ENCODE assay signal across 28 mouse cellular contexts in the genomic region with DNA sequence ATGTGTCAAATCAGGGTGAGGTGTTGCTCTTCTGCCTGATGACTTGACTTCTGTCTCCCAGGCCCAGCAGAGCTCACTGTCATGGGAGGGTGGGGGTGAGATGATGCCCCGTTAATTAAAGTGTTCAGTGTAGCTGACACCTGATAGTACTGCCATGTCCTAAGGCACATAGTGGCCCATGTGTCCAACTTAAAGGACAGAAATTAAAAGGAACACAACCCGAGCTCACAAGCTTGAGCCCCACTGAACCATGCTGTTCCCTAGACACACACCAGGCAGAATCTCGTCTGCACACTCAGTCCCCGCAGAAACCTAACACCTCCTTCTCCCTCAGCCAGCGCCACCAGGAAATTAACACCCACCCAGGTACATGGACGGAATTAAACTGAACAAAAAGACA. TPM values are rescaled to one million over a fixed set of nuclear protein-coding genes. Genes with fewer than 3 reads are reported as not detected.
DNase-seq lines count a peak whose midpoint lies in the region; ATAC-seq lines count a peak whose summit lies in the region.
"Had no signal": no experiment of that assay in that cellular context is flagged by ENCODE, and none has a peak within 500 bp of the region (broad histone marks: within the 10 kb centered on the region; RNA-seq: fewer than 3 reads in every experiment).

No protein-coding gene starts in this region.

- 0 out of 2 replicates have a peak, but pooled peaks have one; percentile 41 for ATAC-seq in embryonic facial prominence, embryonic 14.5 days (ENCODE audit: low read depth)
- ATAC-seq in kidney, embryonic 15.5 days (replicated peaks; ENCODE audit: low FRiP score) = peak; percentile 54
- ATAC-seq in midbrain, embryonic 11.5 days (ENCODE audit: low FRiP score) = no peak
- ATAC-seq: activated CD4-positive, CD25-positive, alpha-beta regulatory T cell, adult 4 months; CD4-positive, CD25-positive, alpha-beta regulatory T cell, adult 4 months; forebrain, embryonic 14.5 days; forebrain, embryonic 16.5 days; Patski had no signal

- 55% methylated on average over 6 of the region's 6 CpGs for WGBS in embryonic facial prominence, embryonic 14.5 days
- WGBS in embryonic facial prominence, embryonic 10.5 days = 69% methylated on average over 6 of the region's 6 CpGs
- 49% methylated on average over 6 of the region's 6 CpGs for WGBS in kidney, embryonic 15.5 days
- 77% methylated on average over 6 of the region's 6 CpGs for WGBS in midbrain, embryonic 11.5 days
- 72% methylated on average over 6 of the region's 6 CpGs for WGBS in midbrain, embryonic 10.5 days

- H3K4me2 ChIP-seq in embryonic facial prominence, embryonic 14.5 days (ENCODE audit: low read depth, low read length) = no peak overlapping the region
- H3K4me2 ChIP-seq in kidney, embryonic 15.5 days = no peak overlapping the region
- H3K4me2 ChIP-seq in midbrain, embryonic 11.5 days = no peak overlapping the region
- H3K4me2 ChIP-seq: embryonic facial prominence, embryonic 13.5 days; forebrain, embryonic 12.5 days had no signal

- no peak overlapping the region for H3K9ac ChIP-seq in embryonic facial prominence, embryonic 14.5 days (ENCODE audit: low read depth, low read length)
- H3K9ac ChIP-seq in kidney, embryonic 15.5 days = no peak overlapping the region
- no peak overlapping the region for H3K9ac ChIP-seq in midbrain, embryonic 11.5 days (ENCODE audit: low read length)
- H3K9ac ChIP-seq: embryonic facial prominence, embryonic 13.5 days; forebrain, embryonic 12.5 days had no signal

- DNase-seq in embryonic facial prominence, embryonic 14.5 days (ENCODE audit: low spot score) = no peak
- no peak for DNase-seq in embryonic facial prominence, embryonic 10.5 days (ENCODE audit: low spot score)
- peak; percentile 46 for DNase-seq in heart, adult 11 months
- no peak for DNase-seq in heart, adult 18-20 months
- no peak for DNase-seq in kidney, adult 11 months
- DNase-seq in midbrain, embryonic 11.5 days (ENCODE audit: low spot score, missing footprints) = peak; percentile 10
- no peak for DNase-seq in midbrain, embryonic 10.5 days (ENCODE audit: low spot score)
- DNase-seq: adrenal gland, adult 8-10 months; adrenal gland, postnatal 14 days; adrenal gland, postnatal 36 days; B cell, adult 2 months; cerebellum, adult 11-12 months; cerebellum, adult 2 months; cerebellum, adult 9-10 months; cerebellum, postnatal 10 days; cerebellum, postnatal 25 days had no signal

- no peaks in the 10 kb centered on the region for H3K36me3 ChIP-seq in embryonic facial prominence, embryonic 14.5 days (ENCODE audit: control insufficient read depth, insufficient read depth, low read length)
- H3K36me3 ChIP-seq in embryonic facial prominence, embryonic 10.5 days (replicated peaks) = no peaks in the 10 kb centered on the region
- no peaks in the 10 kb centered on the region for H3K36me3 ChIP-seq in kidney, embryonic 15.5 days
- H3K36me3 ChIP-seq in midbrain, embryonic 11.5 days (ENCODE audit: control insufficient read depth, insufficient read depth, low read length) = no peaks in the 10 kb centered on the region
- H3K36me3 ChIP-seq in midbrain, embryonic 10.5 days = no peaks in the 10 kb centered on the region
- H3K36me3 ChIP-seq: embryonic facial prominence, embryonic 13.5 days; forebrain, embryonic 12.5 days; G1E had no signal

- no peaks in the 10 kb centered on the region for H3K4me1 ChIP-seq in embryonic facial prominence, embryonic 14.5 days (ENCODE audit: control insufficient read depth, insufficient read depth, low read length)
- H3K4me1 ChIP-seq in embryonic facial prominence, embryonic 10.5 days = no peaks in the 10 kb centered on the region
- no peaks in the 10 kb centered on the region for H3K4me1 ChIP-seq in kidney, embryonic 15.5 days
- no peaks in the 10 kb centered on the region for H3K4me1 ChIP-seq in midbrain, embryonic 11.5 days (ENCODE audit: control insufficient read depth, insufficient read depth, low read length)
- H3K4me1 ChIP-seq in midbrain, embryonic 10.5 days = no peaks in the 10 kb centered on the region
- H3K4me1 ChIP-seq: embryonic facial prominence, embryonic 13.5 days; forebrain, embryonic 12.5 days had no signal

- H3K27me3 ChIP-seq in embryonic facial prominence, embryonic 14.5 days (replicated peaks; ENCODE audit: control insufficient read depth, insufficient read depth, low read length) = no peaks in the 10 kb centered on the region
- H3K27me3 ChIP-seq in embryonic facial prominence, embryonic 10.5 days (replicated peaks; ENCODE audit: low read depth, poor library complexity, severe bottlenecking) = no peaks in the 10 kb centered on the region
- no peaks in the 10 kb centered on the region for H3K27me3 ChIP-seq in kidney, embryonic 15.5 days
- H3K27me3 ChIP-seq in midbrain, embryonic 11.5 days (ENCODE audit: control insufficient read depth, insufficient read depth, low read length) = no peaks in the 10 kb centered on the region
- no peaks in the 10 kb centered on the region for H3K27me3 ChIP-seq in midbrain, embryonic 10.5 days (ENCODE audit: low read depth, poor library complexity, severe bottlenecking)
- H3K27me3 ChIP-seq: CH12.LX; embryonic facial prominence, embryonic 13.5 days had no signal

- no peak overlapping the region for H3K4me3 ChIP-seq in embryonic facial prominence, embryonic 14.5 days (ENCODE audit: low read depth, low read length)
- H3K4me3 ChIP-seq in embryonic facial prominence, embryonic 10.5 days = no peak overlapping the region
- no peak overlapping the region for H3K4me3 ChIP-seq in kidney, embryonic 15.5 days (replicated peaks)
- no peak overlapping the region for H3K4me3 ChIP-seq in midbrain, embryonic 11.5 days (ENCODE audit: low read depth, low read length)
- no peak overlapping the region for H3K4me3 ChIP-seq in midbrain, embryonic 10.5 days
- H3K4me3 ChIP-seq: embryonic facial prominence, embryonic 13.5 days; forebrain, embryonic 12.5 days had no signal

- no peaks in the 10 kb centered on the region for H3K9me3 ChIP-seq in embryonic facial prominence, embryonic 14.5 days (ENCODE audit: control insufficient read depth, low read length)
- no peaks in the 10 kb centered on the region for H3K9me3 ChIP-seq in embryonic facial prominence, embryonic 10.5 days
- no peaks in the 10 kb centered on the region for H3K9me3 ChIP-seq in kidney, embryonic 15.5 days (replicated peaks)
- H3K9me3 ChIP-seq in midbrain, embryonic 11.5 days (ENCODE audit: control insufficient read depth, low read length) = no peaks in the 10 kb centered on the region
- H3K9me3 ChIP-seq in midbrain, embryonic 10.5 days (replicated peaks) = no peaks in the 10 kb centered on the region
- H3K9me3 ChIP-seq: embryonic facial prominence, embryonic 13.5 days; forebrain, embryonic 12.5 days had no signal

- H3K27ac ChIP-seq in embryonic facial prominence, embryonic 14.5 days (replicated peaks; ENCODE audit: low read depth, low read length) = no peak overlapping the region
- H3K27ac ChIP-seq in embryonic facial prominence, embryonic 10.5 days (replicated peaks) = no peak overlapping the region
- H3K27ac ChIP-seq in kidney, embryonic 15.5 days = no peak overlapping the region
- no peak overlapping the region for H3K27ac ChIP-seq in midbrain, embryonic 11.5 days (ENCODE audit: low read depth, low read length)
- no peak overlapping the region for H3K27ac ChIP-seq in midbrain, embryonic 10.5 days (replicated peaks)
- H3K27ac ChIP-seq: embryonic facial prominence, embryonic 13.5 days; forebrain, embryonic 12.5 days had no signal

RNA-seq across cellular contexts. Expression of a gene that starts 4.3 kb away (rescaled TPM):
- polyA plus RNA-seq in embryonic facial prominence, embryonic 14.5 days (2014; fragmentation: Nextera tagmentation; extraction: Ambion mirVana) = 0.36 and 0.88 TPM in 2 replicates
- polyA plus RNA-seq in embryonic facial prominence, embryonic 10.5 days (2016; fragmentation: Nextera tagmentation; extraction: Ambion mirVana) = not detected in 2 replicates
- not detected for total RNA-seq in heart, adult 18-20 months (2021)
- 0.10 and 0.23 TPM in 2 replicates for polyA plus RNA-seq in kidney, embryonic 15.5 days (2015; fragmentation: Nextera tagmentation; extraction: Ambion mirVana)
- not detected in 2 replicates for polyA plus RNA-seq in midbrain, embryonic 11.5 days (2014; fragmentation: Nextera tagmentation; extraction: Ambion mirVana)
- not detected in 2 replicates for polyA plus RNA-seq in midbrain, embryonic 10.5 days (2016; fragmentation: Nextera tagmentation; extraction: Ambion mirVana)
- total RNA-seq: adrenal gland, adult 18-20 months; adrenal gland, adult 8-10 months; adrenal gland, postnatal 14 days; G1E had no signal
- polyA plus RNA-seq: activated CD4-positive, CD25-positive, alpha-beta regulatory T cell, adult 4 months; CD4-positive, CD25-positive, alpha-beta regulatory T cell, adult 4 months; cerebellum, adult 2 months; embryonic facial prominence, embryonic 11.5 days; embryonic facial prominence, embryonic 13.5 days; forebrain, embryonic 12.5 days; forebrain, embryonic 16.5 days; G1E; Patski had no signal

RNA-seq across cellular contexts. Expression of a gene that starts 29.3 kb away (rescaled TPM):
- polyA plus RNA-seq in embryonic facial prominence, embryonic 14.5 days (2014; fragmentation: Nextera tagmentation; extraction: Ambion mirVana) = 21.3 and 22.0 TPM in 2 replicates
- polyA plus RNA-seq in embryonic facial prominence, embryonic 10.5 days (2016; fragmentation: Nextera tagmentation; extraction: Ambion mirVana) = 11.8 and 12.1 TPM in 2 replicates
- total RNA-seq in heart, adult 18-20 months (2021) = 10 to 100 TPM; 14.8 to 15.4 TPM
- 22.8 and 23.5 TPM in 2 replicates for polyA plus RNA-seq in kidney, embryonic 15.5 days (2015; fragmentation: Nextera tagmentation; extraction: Ambion mirVana)
- polyA plus RNA-seq in midbrain, embryonic 11.5 days (2014; fragmentation: Nextera tagmentation; extraction: Ambion mirVana) = 8.7 and 9.1 TPM in 2 replicates
- 7.6 and 7.7 TPM in 2 replicates for polyA plus RNA-seq in midbrain, embryonic 10.5 days (2016; fragmentation: Nextera tagmentation; extraction: Ambion mirVana)

Comparison
In these comparisons a context has a peak if more than half of its experiments do, and no peak if none do; other contexts are left out.
1. DNase-seq: peak in heart, adult 11 months (single experiment) and midbrain, embryonic 11.5 days (single experiment); none in embryonic facial prominence, embryonic 14.5 days (single experiment), embryonic facial prominence, embryonic 10.5 days (single experiment), heart, adult 18-20 months (0 of 2), kidney, adult 11 months (single experiment) and midbrain, embryonic 10.5 days (single experiment).